Mouse (Mus musculus): Measurements from ENCODE around the gene Mitf. TPM values are rescaled to one million over a fixed set of nuclear protein-coding genes. Genes with fewer than 3 reads are reported as not detected.

Mitf gene
- polyA plus RNA-seq, 1 experiment: 6.1 TPM

DNA sequence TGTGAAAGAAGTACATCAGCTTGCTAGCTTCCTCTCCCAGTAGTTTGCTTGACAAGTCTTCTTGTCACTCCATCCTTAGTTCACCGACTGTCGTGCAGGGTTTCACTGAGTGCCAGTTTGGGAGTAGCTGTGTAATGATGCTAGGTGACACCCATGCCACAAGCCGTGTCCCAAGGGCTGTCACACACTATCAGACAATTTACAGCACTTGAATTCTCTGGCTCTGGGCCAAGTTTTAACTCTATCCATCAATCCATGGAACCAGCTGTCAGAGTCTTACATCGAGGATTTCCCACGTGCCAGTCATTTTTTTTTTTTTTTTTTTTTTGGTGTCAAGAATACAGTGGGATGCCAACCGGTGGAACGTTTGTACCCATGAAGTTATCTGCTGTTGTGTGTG is 29.3 kb downstream of the Mitf start:
- WGBS: 43% methylated on average over 7 of the region's 7 CpGs
- TF ChIP-seq CTCF (IDR thresholded peaks at IDR 0.05; ENCODE audit: insufficient read depth, low read length) (no peak), POLR2A (IDR thresholded peaks at IDR 0.05; ENCODE audit: borderline replicate concordance, extremely low read depth, low read depth, low read length) (no peak)
- no peak for DNase-seq

DNA sequence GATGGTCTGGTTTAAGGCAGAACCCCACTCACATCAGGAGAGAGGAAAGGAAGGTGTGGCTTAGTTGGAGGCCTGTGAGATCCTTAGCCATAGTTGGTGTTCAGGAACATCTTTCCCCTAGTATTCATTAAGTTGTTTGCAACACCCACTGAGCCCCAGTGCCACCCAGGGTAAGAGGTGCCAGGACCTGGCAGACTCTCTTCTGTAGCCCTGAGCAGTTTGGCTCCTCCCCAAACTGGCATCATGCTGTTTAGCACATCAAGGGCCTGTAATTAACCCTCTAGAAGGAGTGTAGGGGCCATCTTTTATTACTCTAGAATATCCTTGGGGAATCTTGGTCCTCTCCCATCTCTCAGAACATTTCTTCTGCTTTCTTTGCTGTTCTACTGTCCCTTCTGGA is 30.9 kb downstream of the Mitf start:
- TF ChIP-seq POLR2A (IDR thresholded peaks at IDR 0.05; ENCODE audit: borderline replicate concordance, extremely low read depth, low read depth, low read length) (no peak), CTCF (IDR thresholded peaks at IDR 0.05; ENCODE audit: insufficient read depth, low read length) (no peak)
- Histone ChIP-seq H3K4me3 (replicated peaks; ENCODE audit: extremely low read depth, low read depth, low read length) (no peak overlapping the region), H3K4me1 (ENCODE audit: control insufficient read depth, insufficient read depth, low read length) (no peaks in the 10 kb centered on the region; the same call in 1 of the 2 replicates)
- DNase-seq: no peak

More for the DNA sequence above, 29.3 kb downstream of the Mitf start:
- Histone ChIP-seq H3K4me1 (ENCODE audit: control insufficient read depth, insufficient read depth, low read length) (no peaks in the 10 kb centered on the region; the same call in 1 of the 2 replicates), H3K4me3 (replicated peaks; ENCODE audit: extremely low read depth, low read depth, low read length) (no peak overlapping the region)

DNA sequence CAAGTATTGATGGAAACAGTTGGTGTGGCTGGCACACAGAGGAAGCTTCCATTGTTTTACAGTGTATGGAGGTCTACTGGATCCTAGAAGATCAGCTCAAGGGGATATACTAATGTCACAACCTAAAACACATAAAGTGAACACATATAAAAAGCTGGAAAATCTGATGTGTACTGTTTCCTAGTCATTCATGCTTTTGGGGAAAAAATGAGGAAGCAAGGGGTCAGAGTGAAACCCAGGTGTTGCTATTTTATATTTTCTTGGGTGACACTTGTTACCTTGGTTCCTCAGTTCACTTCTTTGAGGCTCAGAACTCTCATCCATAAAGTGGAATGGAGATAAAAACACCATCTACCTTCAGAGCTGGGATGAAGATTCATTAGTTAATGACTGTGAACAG is 32.7 kb downstream of the Mitf start:
- Histone ChIP-seq H3K4me1 (ENCODE audit: control insufficient read depth, insufficient read depth, low read length) (no peaks in the 10 kb centered on the region; the same call in 1 of the 2 replicates), H3K4me3 (replicated peaks; ENCODE audit: extremely low read depth, low read depth, low read length) (no peak overlapping the region)
- TF ChIP-seq POLR2A (IDR thresholded peaks at IDR 0.05; ENCODE audit: borderline replicate concordance, extremely low read depth, low read depth, low read length) (no peak), CTCF (IDR thresholded peaks at IDR 0.05; ENCODE audit: insufficient read depth, low read length) (no peak)
- DNase-seq: no peak

GRCm38 (mm10) chr6:97844112-97844511 is 37.3 kb downstream of the Mitf start:
- no peak overlapping the region for H3K4me3 ChIP-seq (replicated peaks; ENCODE audit: extremely low read depth, low read depth, low read length)
- H3K4me1 ChIP-seq (ENCODE audit: control insufficient read depth, insufficient read depth, low read length): 0 out of 2 replicates have a peak, but pooled peaks cover 4% of the 10 kb centered on the region
- no peak for TF ChIP-seq CTCF (IDR thresholded peaks at IDR 0.05; ENCODE audit: insufficient read depth, low read length)
- TF ChIP-seq POLR2A (IDR thresholded peaks at IDR 0.05; ENCODE audit: borderline replicate concordance, extremely low read depth, low read depth, low read length): no peak
- 69% methylated on average over 3 of the region's 3 CpGs for WGBS
- DNase-seq: no peak

GRCm38 (mm10) chr6:97848191-97848857 is 41.5 kb downstream of the Mitf start:
- DNase-seq: peak; percentile 12
- 37% methylated on average over 9 of the region's 9 CpGs for WGBS
- H3K4me1 ChIP-seq (ENCODE audit: control insufficient read depth, insufficient read depth, low read length): peaks cover 4% of the 10 kb centered on the region; the same call in 1 of the 2 replicates
- H3K4me3 ChIP-seq (replicated peaks; ENCODE audit: extremely low read depth, low read depth, low read length): no peak overlapping the region
- TF ChIP-seq POLR2A (IDR thresholded peaks at IDR 0.05; ENCODE audit: borderline replicate concordance, extremely low read depth, low read depth, low read length) (no peak), CTCF (IDR thresholded peaks at IDR 0.05; ENCODE audit: insufficient read depth, low read length) (no peak)

- Histone ChIP-seq H3K4me3 (replicated peaks; ENCODE audit: extremely low read depth, low read depth, low read length) (no peak overlapping the region), H3K4me1 (ENCODE audit: control insufficient read depth, insufficient read depth, low read length) (peaks cover 3% of the 10 kb centered on the region)
- no peak for TF ChIP-seq POLR2A (IDR thresholded peaks at IDR 0.05; ENCODE audit: borderline replicate concordance, extremely low read depth, low read depth, low read length)
- no peak for TF ChIP-seq CTCF (IDR thresholded peaks at IDR 0.05; ENCODE audit: insufficient read depth, low read length)
- DNase-seq: no peak
- WGBS: 68% methylated on average over 2 of the region's 2 CpGs
Observed at GRCm38 (mm10) chr6:97854236-97854635, 47.4 kb downstream of the Mitf start.

- no peak for TF ChIP-seq CTCF (IDR thresholded peaks at IDR 0.05; ENCODE audit: insufficient read depth, low read length)
- TF ChIP-seq POLR2A (IDR thresholded peaks at IDR 0.05; ENCODE audit: borderline replicate concordance, extremely low read depth, low read depth, low read length): no peak
- 41% methylated on average over 8 of the region's 8 CpGs for whole genome bisulfite sequencing
- DNase-seq: no peak
- Histone ChIP-seq H3K4me1 (ENCODE audit: control insufficient read depth, insufficient read depth, low read length) (peaks cover 3% of the 10 kb centered on the region), H3K4me3 (replicated peaks; ENCODE audit: extremely low read depth, low read depth, low read length) (no peak overlapping the region)
Observed at GRCm38 (mm10) chr6:97855420-97856170, 48.7 kb downstream of the Mitf start.

- WGBS: 70% methylated on average over 8 of the region's 8 CpGs
- no peak for DNase-seq
Observed at GRCm38 (mm10) chr6:97856502-97856901, 49.6 kb downstream of the Mitf start.

DNA sequence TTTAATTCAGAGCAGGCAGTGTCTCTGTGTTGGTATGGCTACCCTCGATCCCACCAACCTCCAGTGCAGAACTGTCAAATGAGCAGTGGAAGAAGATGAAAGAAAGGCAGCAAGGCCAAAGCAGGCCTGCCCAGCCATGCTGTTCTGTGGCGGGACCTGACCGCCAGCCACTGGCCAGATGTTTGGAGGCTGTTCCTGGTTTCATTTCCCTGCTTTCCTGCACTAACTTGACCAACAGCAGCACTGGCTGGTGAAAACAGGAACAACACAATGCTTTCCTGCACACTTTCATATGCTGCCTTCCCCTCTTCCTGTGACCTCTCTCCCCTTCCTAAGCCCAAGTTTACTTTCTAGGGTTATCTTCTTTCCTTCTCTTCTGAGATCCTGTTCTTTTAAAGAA is 50.8 kb downstream of the Mitf start:
- WGBS: 31% methylated on average over 3 of the region's 3 CpGs
- H3K4me1 ChIP-seq (ENCODE audit: control insufficient read depth, insufficient read depth, low read length): peaks cover 3% of the 10 kb centered on the region
- DNase-seq: no peak

More at GRCm38 (mm10) chr6:97856502-97856901, 49.6 kb downstream of the Mitf start:
- H3K4me1 ChIP-seq (ENCODE audit: control insufficient read depth, insufficient read depth, low read length): peaks cover 3% of the 10 kb centered on the region
- no peak overlapping the region for H3K4me3 ChIP-seq (replicated peaks; ENCODE audit: extremely low read depth, low read depth, low read length)
- no peak for TF ChIP-seq CTCF (IDR thresholded peaks at IDR 0.05; ENCODE audit: insufficient read depth, low read length)
- TF ChIP-seq POLR2A (IDR thresholded peaks at IDR 0.05; ENCODE audit: borderline replicate concordance, extremely low read depth, low read depth, low read length): no peak

More for the DNA sequence above, 50.8 kb downstream of the Mitf start:
- H3K4me3 ChIP-seq (replicated peaks; ENCODE audit: extremely low read depth, low read depth, low read length): no peak overlapping the region
- TF ChIP-seq CTCF (IDR thresholded peaks at IDR 0.05; ENCODE audit: insufficient read depth, low read length) (0 out of 2 replicates have a peak, but pooled peaks have one; percentile 1), POLR2A (IDR thresholded peaks at IDR 0.05; ENCODE audit: borderline replicate concordance, extremely low read depth, low read depth, low read length) (no peak)
